Mouse (Mus musculus) hindbrain, embryonic 15.5 days (tissue): Measurements from ENCODE around the gene Pcx. TPM values are rescaled to one million over a fixed set of nuclear protein-coding genes. Genes with fewer than 3 reads are reported as not detected.

Experiments
- ATAC-seq: fragments of 200-750 bp; cut with Nextera tagmentation; 2 replicates; pipeline ENCODE4 v1.8.0; 2017; ENCODE audit warnings: low read depth, moderate number of reproducible peaks, moderate TSS enrichment; ENCODE audit not compliant: low FRiP score
- H3K27ac ChIP-seq: fragments of 300-500 bp; sonication (generic); replicated peaks from 2 replicates; pipeline ENCODE4 v1.5.1; 2015; ENCODE audit warnings: mild to moderate bottlenecking, inconsistent platforms
- H3K27me3 ChIP-seq: fragments of 300-500 bp; sonication (generic); 2 replicates; pipeline ENCODE4 v1.6.1; 2015; ENCODE audit warnings: control low read depth, inconsistent platforms
- H3K36me3 ChIP-seq: fragments of 300-500 bp; sonication (generic); 2 replicates; pipeline ENCODE4 v1.6.1; 2015; ENCODE audit warnings: control low read depth, inconsistent platforms
- H3K4me1 ChIP-seq: fragments of 300-500 bp; sonication (generic); replicated peaks from 2 replicates; pipeline ENCODE4 v1.6.1; 2015; ENCODE audit warnings: control low read depth, inconsistent platforms
- H3K4me2 ChIP-seq: fragments of 300-500 bp; sonication (generic); 2 replicates; pipeline ENCODE4 v1.6.1; 2015; ENCODE audit warnings: moderate library complexity, mild to moderate bottlenecking, inconsistent platforms
- H3K4me3 ChIP-seq: fragments of 300-500 bp; sonication (generic); 2 replicates; pipeline ENCODE4 v1.5.1; 2015; ENCODE audit warnings: mild to moderate bottlenecking, inconsistent platforms
- H3K9ac ChIP-seq: fragments of 300-500 bp; sonication (generic); 2 replicates; pipeline ENCODE4 v1.6.1; 2015; ENCODE audit warnings: inconsistent platforms
- H3K9me3 ChIP-seq: fragments of 300-500 bp; sonication (generic); 2 replicates; pipeline ENCODE4 v1.6.1; 2016; ENCODE audit warnings: control low read depth, inconsistent platforms
- WGBS: fragments of 180-500 bp; shearing (Covaris S2); methylation state at CpG from one replicate; pipeline ENCODE4 v1.1.7; 2015; 5-methylcytosine and 5-hydroxymethylcytosine counted together
- microRNA-seq: library from miRNA; unstranded; fragments of <30 nt; microRNA quantifications from one replicate; pipeline ENCODE4, GENCODE M21; 2016
- polyA plus RNA-seq: library from polyadenylated mRNA; unstranded; fragments of >200 nt; fragmentation: Nextera tagmentation; extraction: Ambion mirVana; gene quantifications from 2 replicates; pipeline ENCODE4 v1.2.1, GENCODE M21; 2015

Pcx gene
- polyA plus RNA-seq, 1 experiment from 2014 or later: 43.8 TPM

DNA sequence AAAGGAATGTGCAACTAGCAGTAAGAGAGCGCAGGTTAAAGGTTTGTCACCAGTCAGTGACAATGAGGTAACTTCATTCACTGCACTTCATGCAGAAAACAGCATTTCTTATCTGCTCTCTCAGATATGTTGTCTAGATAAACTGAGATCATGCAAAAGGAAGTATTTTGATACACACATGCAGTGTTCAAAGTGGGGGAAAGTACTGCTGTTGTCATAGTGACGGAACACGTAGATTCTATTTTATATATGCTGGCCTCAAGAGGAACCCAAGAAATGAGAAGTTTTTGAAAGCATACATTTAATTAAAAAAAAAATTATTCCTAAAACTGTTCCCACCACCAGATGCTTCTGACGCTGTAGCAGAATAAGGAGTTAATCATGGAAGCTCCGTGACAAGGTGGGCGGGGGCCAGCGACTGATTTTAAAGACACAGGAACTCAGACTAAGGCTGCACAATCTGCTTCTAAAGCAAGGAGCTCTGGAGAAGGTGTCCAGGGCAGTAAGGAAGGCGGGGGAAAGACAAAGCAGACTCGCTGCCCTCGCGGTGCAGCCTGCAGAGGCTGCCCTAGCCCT, 136.7 kb downstream of the Pcx start:
- Histone ChIP-seq H3K27ac (no peak overlapping the region), H3K4me3 (no peak overlapping the region), H3K9ac (no peak overlapping the region), H3K27me3 (no peaks in the 10 kb centered on the region), H3K9me3 (no peaks in the 10 kb centered on the region), H3K4me1 (no peaks in the 10 kb centered on the region), H3K4me2 (no peak overlapping the region), H3K36me3 (no peaks in the 10 kb centered on the region)
- WGBS: 67% methylated on average over 11 of the region's 11 CpGs
- ATAC-seq: no peak

DNA sequence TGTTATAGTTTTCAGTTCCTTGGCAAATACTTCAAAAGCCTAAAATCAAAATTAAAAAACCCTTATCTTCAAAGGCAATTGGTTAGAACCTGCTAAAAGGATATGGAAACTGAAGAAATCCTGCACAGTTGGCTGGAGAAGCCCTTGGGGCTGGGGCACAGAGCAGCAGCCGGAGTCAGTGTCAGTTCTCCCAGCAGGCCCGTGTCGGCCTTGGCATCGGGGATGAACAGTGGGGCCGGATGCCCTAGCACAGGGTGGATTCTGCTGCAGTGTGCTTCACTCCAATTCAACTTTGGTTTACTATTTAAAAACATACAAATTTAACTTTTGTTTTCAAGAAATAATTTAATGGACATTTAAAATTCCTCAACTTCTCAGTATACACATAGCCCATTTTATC, 147.9 kb downstream of the Pcx start:
- H3K9me3 ChIP-seq: no peaks in the 10 kb centered on the region
- H3K27me3 ChIP-seq: no peaks in the 10 kb centered on the region
- H3K9ac ChIP-seq: no peak overlapping the region
- H3K27ac ChIP-seq: no peak overlapping the region
- no peaks in the 10 kb centered on the region for H3K36me3 ChIP-seq
- WGBS: 88% methylated on average over 5 of the region's 5 CpGs
- H3K4me2 ChIP-seq: no peak overlapping the region
- ATAC-seq: no peak
- H3K4me1 ChIP-seq: no peaks in the 10 kb centered on the region
- no peak overlapping the region for H3K4me3 ChIP-seq

DNA sequence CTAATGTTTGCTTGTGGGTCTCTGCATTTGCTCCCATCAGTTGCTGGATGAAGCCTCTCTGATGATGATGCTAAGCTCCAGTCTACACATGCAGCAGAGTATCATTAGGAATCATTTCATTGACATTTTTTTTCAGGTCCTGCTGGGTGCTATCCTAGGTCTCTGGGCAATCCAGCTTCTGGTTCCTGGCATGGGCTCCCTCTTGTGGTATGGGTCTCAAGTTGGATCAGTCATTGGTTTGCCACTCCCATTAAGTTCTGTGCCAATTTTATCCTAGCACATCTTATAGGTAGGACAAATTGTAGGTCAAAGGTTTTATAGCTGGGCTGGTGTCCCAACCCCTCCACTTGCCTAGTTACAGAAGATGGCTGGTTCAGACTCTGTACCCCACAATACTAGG, 156.5 kb downstream of the Pcx start:
- Histone ChIP-seq H3K27ac (no peak overlapping the region), H3K36me3 (no peaks in the 10 kb centered on the region), H3K9ac (no peak overlapping the region), H3K27me3 (no peaks in the 10 kb centered on the region), H3K9me3 (no peaks in the 10 kb centered on the region), H3K4me1 (no peaks in the 10 kb centered on the region), H3K4me2 (no peak overlapping the region), H3K4me3 (no peak overlapping the region)
- ATAC-seq: no peak

DNA sequence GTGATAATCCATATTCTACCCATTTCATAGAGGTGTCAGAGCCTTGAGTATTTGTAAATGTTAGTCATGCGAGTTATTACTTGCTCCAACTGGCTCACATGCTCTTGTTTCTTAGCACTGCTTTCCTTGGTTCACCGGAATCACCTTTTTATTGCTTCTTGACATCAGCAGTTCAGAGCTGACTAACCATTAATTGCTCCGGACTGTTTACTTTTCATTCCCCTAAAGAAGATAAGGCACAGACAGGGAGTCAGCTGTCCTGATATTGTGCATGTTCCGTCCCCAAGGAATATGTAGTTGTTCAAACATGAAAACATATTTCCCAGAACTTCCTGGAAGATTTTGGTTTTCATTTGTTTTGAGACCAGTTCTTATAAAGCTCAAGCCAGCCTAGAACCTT, 160.5 kb downstream of the Pcx start:
- no peak overlapping the region for H3K4me2 ChIP-seq
- no peaks in the 10 kb centered on the region for H3K4me1 ChIP-seq
- H3K9ac ChIP-seq: no peak overlapping the region
- no peaks in the 10 kb centered on the region for H3K36me3 ChIP-seq
- no peak overlapping the region for H3K4me3 ChIP-seq
- H3K9me3 ChIP-seq: no peaks in the 10 kb centered on the region
- ATAC-seq: no peak
- H3K27me3 ChIP-seq: no peaks in the 10 kb centered on the region
- 90% methylated on average over 4 of the region's 4 CpGs for WGBS
- no peak overlapping the region for H3K27ac ChIP-seq

Small RNA genes within 50 kb of the gene (microRNA-seq; reads per million reads assigned to microRNA genes)
- gene Mir6986: 1.1 reads per million

Other genes starting within 250 kb of the Pcx start
- gene Ssh3, start 241.3 kb upstream of the Pcx start, polyA plus RNA-seq: 15.9 and 18.5 TPM in 2 replicates
- gene Ankrd13d, start 227.3 kb upstream of the Pcx start, polyA plus RNA-seq: 58.3 and 63.4 TPM in 2 replicates
- gene Grk2, start 204.2 kb upstream of the Pcx start, polyA plus RNA-seq: 25.7 and 31.9 TPM in 2 replicates
- 32.7 and 36.3 TPM in 2 replicates for gene Kdm2a, start 112.2 kb upstream of the Pcx start, polyA plus RNA-seq
- 5.7 and 6.7 TPM in 2 replicates for gene Rhod, start 71.0 kb upstream of the Pcx start, polyA plus RNA-seq
- 5.3 and 5.6 TPM in 2 replicates for gene Syt12, start 33.0 kb upstream of the Pcx start, polyA plus RNA-seq
- gene 2010003K11Rik, start 11.9 kb upstream of the Pcx start, polyA plus RNA-seq: not detected in 2 replicates
- gene Lrfn4, start 105.2 kb downstream of the Pcx start, polyA plus RNA-seq: 13.2 and 14.7 TPM in 2 replicates
- 50.6 and 54.2 TPM in 2 replicates for gene Rce1, start 115.2 kb downstream of the Pcx start, polyA plus RNA-seq
- 6.6 and 7.0 TPM in 2 replicates for gene Gm960, start 188.2 kb downstream of the Pcx start, polyA plus RNA-seq
- gene Sptbn2, start 200.7 kb downstream of the Pcx start, polyA plus RNA-seq: 29.2 and 33.5 TPM in 2 replicates
- gene Rbm4b, start 246.0 kb downstream of the Pcx start, polyA plus RNA-seq: 134 and 139 TPM in 2 replicates